Mouse (Mus musculus): ENCODE measurements around the gene Foxn3. TPM values are rescaled to one million over a fixed set of nuclear protein-coding genes. Genes with fewer than 3 reads are reported as not detected.

Gene Foxn3
- polyA plus RNA-seq, 1 experiment from 2014 or later: 63.5 TPM

DNA sequence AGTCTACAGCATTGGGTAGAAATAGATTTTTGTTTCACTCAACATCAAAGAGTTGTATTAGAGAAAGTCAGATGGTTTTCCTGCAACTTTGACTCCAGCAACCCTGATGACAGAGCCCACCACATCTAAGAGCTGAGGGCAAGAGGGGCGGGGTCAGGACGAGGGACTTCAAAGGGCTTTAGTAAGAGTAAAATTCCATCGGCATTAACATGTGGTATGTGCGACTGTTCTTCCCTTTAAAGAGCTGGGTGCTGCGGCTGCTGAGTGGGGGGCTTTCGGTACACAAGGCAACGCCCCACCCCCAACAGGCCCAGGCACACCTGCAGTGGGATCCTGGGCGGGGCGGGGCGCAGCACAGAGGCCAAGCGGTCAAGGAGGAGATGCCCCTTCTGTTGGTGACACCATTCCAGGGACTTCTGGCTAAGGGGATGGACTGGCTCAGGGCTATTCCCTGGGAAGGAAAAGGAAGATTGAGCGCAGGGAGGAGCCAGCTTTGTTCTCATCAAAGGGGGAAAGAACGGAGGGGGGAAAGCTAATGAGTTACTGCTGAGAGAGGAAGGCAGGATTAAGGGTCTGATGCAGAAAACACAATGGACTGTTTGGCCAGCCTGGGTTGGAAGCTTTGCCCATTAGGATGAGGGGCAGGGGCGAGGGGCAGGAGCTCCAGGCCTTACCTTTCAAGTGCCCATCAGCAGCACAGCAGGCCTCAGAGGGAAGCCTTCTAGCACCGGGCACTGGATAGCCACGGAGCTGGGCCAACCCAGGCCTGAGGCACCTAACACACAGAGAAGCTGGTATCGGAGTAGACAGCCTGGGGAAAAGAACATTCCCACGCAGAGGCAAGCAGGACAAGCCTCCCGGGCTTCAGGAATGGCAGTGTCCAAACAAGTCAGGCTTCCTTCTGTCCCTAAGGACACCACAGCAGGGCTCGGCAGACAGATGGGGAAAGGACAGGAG is 233.8 kb downstream of the Foxn3 start:
- Histone ChIP-seq H3K4me2 (no peak overlapping the region), H3K27ac (no peak overlapping the region), H3K4me3 (no peak overlapping the region), H3K27me3 (no peaks in the 10 kb centered on the region), H3K9ac (no peak overlapping the region), H3K4me1 (peaks cover 57% of the 10 kb centered on the region), H3K36me3 (no peaks in the 10 kb centered on the region), H3K9me3 (no peaks in the 10 kb centered on the region)
- no peak for ATAC-seq (ENCODE audit: borderline replicate concordance, extremely low read depth, low FRiP score, low TSS enrichment)
- WGBS: 26% methylated on average over 20 of the region's 20 CpGs

DNA sequence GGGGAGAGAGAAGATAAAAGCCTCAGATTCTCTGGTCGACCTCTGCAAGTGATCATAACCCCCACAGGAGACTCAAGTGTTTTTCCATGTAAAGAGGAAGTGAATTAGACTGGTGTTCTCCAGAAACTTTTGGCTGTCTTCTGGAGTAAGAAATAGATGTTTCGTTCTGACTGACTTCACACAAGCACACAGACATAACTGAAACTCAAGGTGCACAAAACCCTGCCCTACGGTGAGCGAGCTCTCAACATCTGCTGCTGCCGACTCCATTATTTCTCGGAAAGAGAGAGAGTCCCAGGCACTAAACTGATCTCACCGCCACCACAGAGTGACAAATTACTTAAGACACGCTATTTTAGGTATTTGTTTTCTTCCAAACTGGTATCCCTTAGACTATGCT is 237.2 kb downstream of the Foxn3 start:
- WGBS: 38% methylated on average over 8 of the region's 8 CpGs
- Histone ChIP-seq H3K36me3 (no peaks in the 10 kb centered on the region), H3K27ac (no peak overlapping the region), H3K27me3 (no peaks in the 10 kb centered on the region), H3K4me1 (peaks cover 32% of the 10 kb centered on the region), H3K4me2 (no peak overlapping the region), H3K9me3 (no peaks in the 10 kb centered on the region), H3K9ac (no peak overlapping the region), H3K4me3 (no peak overlapping the region)
- ATAC-seq (ENCODE audit: borderline replicate concordance, extremely low read depth, low FRiP score, low TSS enrichment): no peak

DNA sequence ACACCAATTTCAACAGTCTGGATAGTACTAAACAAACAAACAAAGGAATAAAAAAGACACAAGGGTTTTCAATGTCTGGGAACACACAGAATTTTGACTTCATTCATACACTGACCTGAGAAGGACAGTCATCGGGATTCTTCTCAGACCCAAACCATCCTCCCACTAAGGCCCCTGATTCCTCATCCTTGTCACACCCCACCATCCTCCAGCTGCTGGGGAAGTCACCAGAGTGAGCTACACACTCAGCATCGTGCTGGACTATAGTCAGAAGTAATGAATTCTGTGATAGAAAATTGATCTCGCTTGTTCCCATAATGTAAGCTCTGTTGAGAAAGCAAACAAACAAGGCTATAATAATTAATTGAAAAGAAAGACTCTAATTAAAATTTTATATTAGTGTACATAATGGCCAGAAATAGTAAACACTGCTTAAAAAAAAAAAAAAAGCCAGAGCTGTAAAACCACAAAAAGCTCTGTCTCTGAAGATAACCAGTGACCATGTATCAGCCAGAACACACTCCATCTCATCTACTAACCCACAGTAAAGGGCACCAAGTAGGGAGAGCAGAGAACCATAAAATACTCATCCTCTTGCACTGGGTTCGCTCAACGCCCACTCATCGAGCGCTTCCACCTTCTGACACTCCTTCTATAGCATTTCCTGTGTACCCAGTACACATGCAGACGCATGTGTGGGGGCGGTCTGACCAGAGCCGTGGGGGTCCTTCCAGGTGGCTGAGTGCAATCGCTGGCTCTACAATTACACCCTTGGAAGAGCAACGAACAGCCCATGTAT is 241.6 kb downstream of the Foxn3 start:
- H3K4me2 ChIP-seq: no peak overlapping the region
- no peak overlapping the region for H3K4me3 ChIP-seq
- WGBS: 79% methylated on average over 12 of the region's 12 CpGs
- no peak overlapping the region for H3K9ac ChIP-seq
- no peaks in the 10 kb centered on the region for H3K36me3 ChIP-seq
- H3K9me3 ChIP-seq: no peaks in the 10 kb centered on the region
- H3K27me3 ChIP-seq: no peaks in the 10 kb centered on the region
- ATAC-seq (ENCODE audit: borderline replicate concordance, extremely low read depth, low FRiP score, low TSS enrichment): no peak
- peaks cover 23% of the 10 kb centered on the region for H3K4me1 ChIP-seq
- H3K27ac ChIP-seq: no peak overlapping the region

DNA sequence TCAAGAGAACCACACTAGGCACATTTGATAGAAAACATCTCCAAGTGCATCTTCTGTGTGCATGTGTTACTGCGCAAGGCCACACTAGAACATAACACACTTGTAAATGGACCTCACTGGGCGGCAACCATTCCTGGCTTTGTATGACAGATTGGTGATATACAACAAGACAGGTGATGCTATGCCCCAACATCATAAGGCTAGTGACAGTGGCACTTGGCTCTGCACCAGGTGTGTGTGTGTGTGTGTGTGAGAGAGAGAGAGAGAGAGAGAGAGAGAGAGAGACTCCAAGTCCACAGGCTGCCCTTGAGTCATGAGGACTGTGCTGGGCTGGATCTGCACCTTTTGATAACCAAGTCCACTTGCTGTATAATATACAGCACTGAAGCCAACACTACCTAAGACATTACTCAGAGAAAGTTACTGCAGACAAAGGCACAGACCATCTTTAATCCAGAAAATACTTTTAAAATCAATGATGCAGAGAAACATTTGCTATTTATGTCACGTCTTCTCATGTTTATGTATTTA is 242.4 kb downstream of the Foxn3 start:
- WGBS: 90% methylated on average over 3 of the region's 3 CpGs
- Histone ChIP-seq H3K4me1 (peaks cover 22% of the 10 kb centered on the region), H3K4me3 (no peak overlapping the region), H3K27ac (no peak overlapping the region), H3K9ac (no peak overlapping the region), H3K4me2 (no peak overlapping the region), H3K36me3 (no peaks in the 10 kb centered on the region), H3K27me3 (no peaks in the 10 kb centered on the region), H3K9me3 (no peaks in the 10 kb centered on the region)
- ATAC-seq (ENCODE audit: borderline replicate concordance, extremely low read depth, low FRiP score, low TSS enrichment): no peak

DNA sequence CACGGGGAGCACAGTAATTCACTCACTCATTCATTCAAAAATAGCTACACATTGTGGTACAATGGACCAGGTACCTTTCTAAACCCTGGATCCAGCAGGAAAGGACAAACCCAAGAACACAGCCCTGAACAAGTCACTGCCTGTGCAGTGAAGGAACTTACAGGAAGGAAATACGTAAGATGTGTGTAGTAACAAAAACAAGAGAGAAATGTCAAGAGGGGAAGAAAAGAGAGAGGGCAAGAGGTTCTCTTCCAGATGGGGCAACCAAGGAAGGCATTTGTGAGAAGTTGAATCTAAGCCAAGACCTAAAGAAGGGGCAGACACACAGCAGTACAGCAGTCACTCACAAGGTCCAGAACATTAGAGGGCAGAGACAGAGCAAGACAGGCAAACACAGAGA is 243.5 kb downstream of the Foxn3 start:
- no peak overlapping the region for H3K9ac ChIP-seq
- 59% methylated on average over 2 of the region's 2 CpGs for WGBS
- no peak for ATAC-seq (ENCODE audit: borderline replicate concordance, extremely low read depth, low FRiP score, low TSS enrichment)

DNA sequence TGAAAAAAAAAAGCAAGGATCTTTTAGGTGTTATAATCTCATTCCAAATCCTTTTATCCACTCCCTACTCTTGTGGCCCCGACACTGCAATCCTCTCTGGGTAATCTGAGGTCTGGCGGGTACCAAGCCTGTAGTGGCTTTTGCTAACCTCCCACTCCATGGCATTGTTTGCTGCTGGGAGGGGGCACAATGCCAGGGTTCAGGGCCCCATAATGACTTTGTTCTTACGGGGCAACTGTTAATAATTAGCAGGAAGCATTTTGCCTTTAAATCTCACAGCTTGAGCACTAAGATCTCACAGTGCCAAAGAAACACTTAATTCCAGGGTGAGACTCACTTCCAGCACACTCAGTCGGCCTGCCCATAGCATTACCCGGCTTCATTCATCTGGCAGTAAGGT is 244.2 kb downstream of the Foxn3 start:
- H3K4me1 ChIP-seq: peaks cover 16% of the 10 kb centered on the region
- no peaks in the 10 kb centered on the region for H3K27me3 ChIP-seq
- H3K27ac ChIP-seq: no peak overlapping the region
- no peak overlapping the region for H3K9ac ChIP-seq
- WGBS: 66% methylated on average over 5 of the region's 5 CpGs
- H3K36me3 ChIP-seq: no peaks in the 10 kb centered on the region
- no peaks in the 10 kb centered on the region for H3K9me3 ChIP-seq
- ATAC-seq (ENCODE audit: borderline replicate concordance, extremely low read depth, low FRiP score, low TSS enrichment): no peak
- H3K4me2 ChIP-seq: no peak overlapping the region
- H3K4me3 ChIP-seq: no peak overlapping the region

More for the DNA sequence above, 243.5 kb downstream of the Foxn3 start:
- Histone ChIP-seq H3K9me3 (no peaks in the 10 kb centered on the region), H3K27ac (0 out of 2 replicates have a peak overlapping the region, but pooled peaks have one; percentile 15), H3K27me3 (no peaks in the 10 kb centered on the region), H3K4me2 (no peak overlapping the region), H3K4me3 (no peak overlapping the region), H3K4me1 (peaks cover 16% of the 10 kb centered on the region), H3K36me3 (no peaks in the 10 kb centered on the region)

DNA sequence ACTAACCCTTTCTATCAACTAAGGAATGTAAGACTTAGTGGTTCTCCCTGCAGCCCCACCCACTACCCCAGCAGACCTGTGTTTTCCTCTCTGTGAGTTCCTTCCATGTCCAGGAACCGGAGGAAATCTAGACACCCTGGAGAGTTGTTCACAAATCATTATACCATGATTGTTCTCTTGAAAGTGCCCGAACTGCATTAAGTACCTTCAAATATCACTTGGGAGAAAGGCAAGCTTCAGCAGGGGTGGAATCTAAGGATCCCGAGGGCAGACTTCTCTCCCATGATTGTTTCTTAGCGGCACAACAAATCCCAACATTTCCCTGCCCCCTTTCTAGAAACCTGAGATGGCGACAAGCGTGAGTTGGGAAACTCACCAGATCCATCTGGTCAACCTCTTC is 247.5 kb downstream of the Foxn3 start:
- no peak for ATAC-seq (ENCODE audit: borderline replicate concordance, extremely low read depth, low FRiP score, low TSS enrichment)
- Histone ChIP-seq H3K36me3 (no peaks in the 10 kb centered on the region), H3K4me1 (peaks cover 14% of the 10 kb centered on the region), H3K9ac (no peak overlapping the region), H3K27me3 (no peaks in the 10 kb centered on the region), H3K4me2 (no peak overlapping the region), H3K27ac (no peak overlapping the region), H3K4me3 (no peak overlapping the region), H3K9me3 (no peaks in the 10 kb centered on the region)
- 85% methylated on average over 6 of the region's 6 CpGs for WGBS

DNA sequence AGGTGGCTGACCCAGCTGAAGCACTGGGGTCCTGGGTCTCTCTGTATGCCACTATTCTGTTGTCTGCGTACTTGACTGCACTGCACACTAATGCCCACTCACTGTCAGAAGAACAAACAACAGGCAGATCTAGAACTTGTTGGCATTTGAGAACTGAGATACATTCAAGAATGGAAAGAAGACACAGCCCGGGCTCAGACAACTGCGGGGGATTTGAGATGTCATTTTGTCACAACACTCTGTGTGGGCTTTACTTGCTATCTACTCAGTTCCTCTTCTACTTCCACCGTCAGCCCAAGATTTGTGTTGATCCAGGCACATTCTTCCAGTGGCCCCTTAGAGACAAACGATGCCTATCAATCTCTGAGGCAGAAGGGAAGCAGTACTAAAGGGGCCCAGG is 248.6 kb downstream of the Foxn3 start:
- 75% methylated on average over 5 of the region's 5 CpGs for WGBS
- no peaks in the 10 kb centered on the region for H3K27me3 ChIP-seq
- no peaks in the 10 kb centered on the region for H3K36me3 ChIP-seq
- peaks cover 8% of the 10 kb centered on the region; the same call in 1 of the 2 replicates for H3K4me1 ChIP-seq
- H3K4me3 ChIP-seq: no peak overlapping the region
- no peak overlapping the region for H3K9ac ChIP-seq
- no peaks in the 10 kb centered on the region for H3K9me3 ChIP-seq
- no peak overlapping the region for H3K27ac ChIP-seq
- ATAC-seq (ENCODE audit: borderline replicate concordance, extremely low read depth, low FRiP score, low TSS enrichment): no peak
- H3K4me2 ChIP-seq: no peak overlapping the region

DNA sequence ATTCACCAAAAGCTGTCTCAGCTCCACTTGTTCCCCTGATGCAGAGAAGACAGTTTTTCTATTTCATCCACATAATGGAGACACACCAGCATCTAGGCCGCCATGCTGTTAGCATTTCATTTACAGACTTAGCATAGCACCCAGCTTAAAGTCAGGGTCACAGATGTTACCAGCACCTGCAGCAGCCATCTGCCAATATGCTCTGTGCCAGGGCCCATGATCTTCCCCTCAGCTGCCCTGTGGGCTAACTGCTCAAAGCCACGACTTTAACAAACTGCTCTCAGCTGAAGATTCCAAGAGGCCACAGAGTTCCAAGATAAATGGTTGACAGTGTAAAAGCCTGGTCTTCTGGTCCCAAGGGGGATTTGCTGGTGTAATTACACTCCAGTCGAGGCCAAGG is 252.1 kb downstream of the Foxn3 start:
- H3K9me3 ChIP-seq: no peaks in the 10 kb centered on the region
- 61% methylated on average over 3 of the region's 3 CpGs for WGBS
- H3K4me1 ChIP-seq: peaks cover 7% of the 10 kb centered on the region

DNA sequence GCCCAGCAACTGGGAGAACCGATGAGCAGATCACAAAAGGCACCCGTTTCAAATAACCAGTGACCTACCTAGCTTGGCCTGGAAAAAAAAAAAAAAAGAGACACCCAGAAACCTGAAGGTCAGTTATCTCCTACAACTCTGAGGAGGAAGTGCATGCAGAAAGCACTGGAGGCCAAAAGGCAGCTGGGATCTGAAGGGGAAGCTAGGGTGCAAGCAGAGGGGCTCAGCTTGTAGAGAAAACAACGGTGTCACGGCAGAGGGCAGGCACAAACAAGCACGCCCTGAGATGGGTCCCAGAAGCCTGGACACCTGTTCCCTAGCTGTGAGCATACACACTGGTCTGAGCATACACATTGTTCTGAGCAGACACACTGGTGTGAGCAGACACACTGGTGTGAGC is 253.4 kb downstream of the Foxn3 start:
- ATAC-seq (ENCODE audit: borderline replicate concordance, extremely low read depth, low FRiP score, low TSS enrichment): no peak
- Histone ChIP-seq H3K27me3 (no peaks in the 10 kb centered on the region), H3K4me3 (no peak overlapping the region), H3K4me2 (no peak overlapping the region), H3K4me1 (peaks cover 14% of the 10 kb centered on the region), H3K36me3 (no peaks in the 10 kb centered on the region), H3K9me3 (no peaks in the 10 kb centered on the region), H3K27ac (no peak overlapping the region), H3K9ac (no peak overlapping the region)
- 79% methylated on average over 5 of the region's 5 CpGs for WGBS

More for the DNA sequence above, 252.1 kb downstream of the Foxn3 start:
- no peak for ATAC-seq (ENCODE audit: borderline replicate concordance, extremely low read depth, low FRiP score, low TSS enrichment)
- no peak overlapping the region for H3K9ac ChIP-seq
- no peaks in the 10 kb centered on the region for H3K27me3 ChIP-seq
- no peaks in the 10 kb centered on the region for H3K36me3 ChIP-seq
- H3K4me3 ChIP-seq: no peak overlapping the region
- no peak overlapping the region for H3K27ac ChIP-seq
- no peak overlapping the region for H3K4me2 ChIP-seq

DNA sequence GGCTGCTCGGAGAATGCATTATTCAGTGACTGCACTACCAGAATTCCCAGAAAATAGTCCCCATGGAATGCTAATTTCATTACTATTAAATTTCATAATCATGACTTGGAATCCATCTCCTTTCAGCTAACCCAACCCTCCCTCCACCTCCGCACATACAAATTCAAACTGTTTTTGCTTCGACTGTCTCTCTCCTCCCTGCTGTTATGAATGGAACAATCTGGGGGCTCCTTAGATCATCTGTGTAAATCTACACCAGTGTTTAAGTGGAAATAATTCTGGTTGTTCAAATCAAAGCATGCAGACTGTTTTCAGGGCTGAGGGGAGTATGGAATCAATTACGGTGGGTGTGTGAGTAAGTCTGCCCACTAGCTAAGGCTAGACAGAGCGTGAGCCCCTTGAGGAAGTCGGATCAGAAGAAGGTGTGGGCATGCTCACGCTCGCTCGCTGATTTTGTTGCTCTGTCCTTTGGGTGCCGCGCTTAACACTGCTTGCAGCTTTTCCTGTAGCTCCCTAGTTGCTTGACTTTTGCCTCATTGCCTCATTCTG is 254.8 kb downstream of the Foxn3 start:
- WGBS: 82% methylated on average over 11 of the region's 11 CpGs
- Histone ChIP-seq H3K9ac (no peak overlapping the region), H3K4me3 (no peak overlapping the region), H3K27me3 (no peaks in the 10 kb centered on the region), H3K36me3 (no peaks in the 10 kb centered on the region), H3K9me3 (no peaks in the 10 kb centered on the region), H3K4me2 (no peak overlapping the region), H3K27ac (no peak overlapping the region), H3K4me1 (peaks cover 14% of the 10 kb centered on the region)
- no peak for ATAC-seq (ENCODE audit: borderline replicate concordance, extremely low read depth, low FRiP score, low TSS enrichment)

All from lung, embryonic 15.5 days (tissue).